Mouse (Mus musculus) forebrain, embryonic 14.5 days (tissue): ENCODE data around the gene Celf2. TPM values are rescaled to one million over a fixed set of nuclear protein-coding genes. Genes with fewer than 3 reads are reported as not detected.

Experiments
- ATAC-seq: fragments of 200-750 bp; cut with Nextera tagmentation; 2 replicates; pipeline ENCODE4 v1.8.0; 2017; ENCODE audit warnings: mild to moderate bottlenecking, moderate library complexity
- DNase-seq: peaks from one replicate; pipeline ENCODE4 v3.0.0-alpha.2; 2015; ENCODE audit warnings: low spot score
- H3K27ac ChIP-seq: fragments of 300-500 bp; sonication (generic); 2 replicates; pipeline ENCODE4 v1.5.1; 2014; ENCODE audit warnings: low read depth, mild to moderate bottlenecking, control low read depth, low read length, moderate library complexity
- H3K27me3 ChIP-seq: fragments of 300-500 bp; sonication (generic); replicated peaks from 2 replicates; pipeline ENCODE4 v1.6.1; 2014; ENCODE audit warnings: low read length, control low read depth, mixed read lengths; ENCODE audit not compliant: control insufficient read depth, insufficient read depth
- H3K36me3 ChIP-seq: fragments of 300-500 bp; sonication (generic); 2 replicates; pipeline ENCODE4 v1.6.1; 2014; ENCODE audit warnings: low read length, control low read depth; ENCODE audit not compliant: control insufficient read depth, insufficient read depth
- H3K4me1 ChIP-seq: fragments of 300-500 bp; sonication (generic); 2 replicates; pipeline ENCODE4 v1.6.1; 2014; ENCODE audit warnings: antibody characterized with exemption, low read length, control low read depth; ENCODE audit not compliant: control insufficient read depth, insufficient read depth
- H3K4me2 ChIP-seq: fragments of 300-500 bp; sonication (generic); 2 replicates; pipeline ENCODE4 v1.6.1; 2014; ENCODE audit warnings: mild to moderate bottlenecking, control low read depth, low read length
- H3K4me3 ChIP-seq: fragments of 300-500 bp; sonication (generic); 2 replicates; pipeline ENCODE4 v1.5.1; 2014; ENCODE audit warnings: low read depth, low read length, control low read depth
- H3K9ac ChIP-seq: fragments of 300-500 bp; sonication (generic); 2 replicates; pipeline ENCODE4 v1.6.1; 2014; ENCODE audit warnings: mild to moderate bottlenecking, low read length, control low read depth, moderate library complexity
- H3K9me3 ChIP-seq: fragments of 300-500 bp; sonication (generic); replicated peaks from 2 replicates; pipeline ENCODE4 v1.6.1; 2016; ENCODE audit warnings: low read length, control low read depth, mixed read lengths; ENCODE audit not compliant: control insufficient read depth
- WGBS: fragments of 180-500 bp; shearing (Covaris S2); extraction: QIAGEN DNeasy Blood & Tissue Kit; methylation state at CpG from one replicate; pipeline ENCODE4 v1.1.7; 2014; 5-methylcytosine and 5-hydroxymethylcytosine counted together
- polyA plus RNA-seq: library from polyadenylated mRNA; unstranded; fragments of >200 nt; fragmentation: Nextera tagmentation; extraction: Ambion mirVana; gene quantifications from 2 replicates; pipeline ENCODE4 v1.2.1, GENCODE M21; 2014

The Celf2 gene
- polyA plus RNA-seq, 1 experiment from 2014 or later: 198 TPM

- DNase-seq: no peak
- no peak for ATAC-seq
- Histone ChIP-seq H3K4me1 (no peaks in the 10 kb centered on the region), H3K9me3 (no peaks in the 10 kb centered on the region), H3K4me3 (no peak overlapping the region), H3K9ac (no peak overlapping the region), H3K27ac (no peak overlapping the region), H3K27me3 (no peaks in the 10 kb centered on the region), H3K4me2 (no peak overlapping the region), H3K36me3 (no peaks in the 10 kb centered on the region)
- 72% methylated on average over 12 of the region's 12 CpGs for WGBS
Observed at GRCm38 (mm10) chr2:6498101-6498500, 1011.3 kb downstream of the Celf2 start.

GRCm38 (mm10) chr2:6497636-6498035, 1011.7 kb downstream of the Celf2 start:
- no peak overlapping the region for H3K9ac ChIP-seq
- no peaks in the 10 kb centered on the region for H3K27me3 ChIP-seq
- no peak overlapping the region for H3K27ac ChIP-seq
- no peak overlapping the region for H3K4me3 ChIP-seq
- WGBS: 76% methylated on average over 5 of the region's 5 CpGs
- ATAC-seq (no peak), DNase-seq (no peak)
- no peaks in the 10 kb centered on the region for H3K9me3 ChIP-seq
- H3K36me3 ChIP-seq: no peaks in the 10 kb centered on the region
- no peaks in the 10 kb centered on the region for H3K4me1 ChIP-seq
- H3K4me2 ChIP-seq: no peak overlapping the region

- 79% methylated on average over 5 of the region's 5 CpGs for WGBS
- Histone ChIP-seq H3K4me3 (no peak overlapping the region), H3K27ac (no peak overlapping the region), H3K36me3 (no peaks in the 10 kb centered on the region), H3K9me3 (no peaks in the 10 kb centered on the region), H3K4me1 (no peaks in the 10 kb centered on the region), H3K27me3 (no peaks in the 10 kb centered on the region), H3K4me2 (no peak overlapping the region), H3K9ac (no peak overlapping the region)
- no peak for DNase-seq
- no peak for ATAC-seq
Observed at GRCm38 (mm10) chr2:6493886-6494285, 1015.5 kb downstream of the Celf2 start.

- H3K4me2 ChIP-seq: no peak overlapping the region
- H3K4me3 ChIP-seq: no peak overlapping the region
- H3K9me3 ChIP-seq: no peaks in the 10 kb centered on the region
- no peak for DNase-seq
- no peak overlapping the region for H3K9ac ChIP-seq
- H3K4me1 ChIP-seq: no peaks in the 10 kb centered on the region
- ATAC-seq: no peak
- no peaks in the 10 kb centered on the region for H3K27me3 ChIP-seq
- no peaks in the 10 kb centered on the region for H3K36me3 ChIP-seq
- no peak overlapping the region for H3K27ac ChIP-seq
- 84% methylated on average over 4 of the region's 4 CpGs for WGBS
Observed at GRCm38 (mm10) chr2:6490870-6491269, 1018.5 kb downstream of the Celf2 start.

- WGBS: 92% methylated on average over 6 of the region's 6 CpGs
- H3K4me3 ChIP-seq: no peak overlapping the region
- no peaks in the 10 kb centered on the region for H3K9me3 ChIP-seq
- DNase-seq (no peak), ATAC-seq (no peak)
- no peaks in the 10 kb centered on the region for H3K27me3 ChIP-seq
- no peak overlapping the region for H3K4me2 ChIP-seq
- H3K4me1 ChIP-seq: no peaks in the 10 kb centered on the region
- H3K9ac ChIP-seq: no peak overlapping the region
- H3K27ac ChIP-seq: no peak overlapping the region
- no peaks in the 10 kb centered on the region for H3K36me3 ChIP-seq
Observed at GRCm38 (mm10) chr2:6490076-6490475, 1019.3 kb downstream of the Celf2 start.
